9 mouse cellular contexts compared by ENCODE assay signal in the genomic region with DNA sequence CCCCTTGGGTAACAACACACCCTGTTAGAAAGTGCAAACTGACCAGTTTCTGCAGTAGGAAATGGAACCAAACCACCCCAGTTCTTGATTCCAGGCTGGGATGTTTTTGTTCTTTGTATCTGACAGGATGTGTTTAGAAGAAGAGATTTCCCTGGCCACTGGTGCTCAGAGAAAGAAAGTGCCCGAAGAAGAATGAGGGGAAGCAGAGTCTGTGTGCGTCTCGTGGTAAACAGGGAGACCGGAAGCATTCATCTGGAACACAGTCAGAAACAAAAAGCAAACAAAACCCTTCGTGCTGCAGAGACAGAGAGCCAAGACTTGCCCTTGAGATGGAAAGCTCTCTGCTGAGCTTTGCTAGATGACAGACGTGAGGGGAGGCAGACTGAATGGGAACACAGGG. TPM values are rescaled to one million over a fixed set of nuclear protein-coding genes. Genes with fewer than 3 reads are reported as not detected.
DNase-seq lines count a peak whose midpoint lies in the region; ATAC-seq and TF ChIP-seq lines count a peak whose summit lies in the region.
"Had no signal": no experiment of that assay in that cellular context is flagged by ENCODE, and none has a peak within 500 bp of the region (broad histone marks: within the 10 kb centered on the region; RNA-seq: fewer than 3 reads in every experiment).

No protein-coding gene starts in this region.

- H3K27ac ChIP-seq in forebrain, embryonic 16.5 days (ENCODE audit: low read length) = peak overlapping the region; percentile 6; the same call in 1 of the 2 replicates
- H3K27ac ChIP-seq in forebrain, embryonic 15.5 days (replicated peaks) = no peak overlapping the region
- peak overlapping the region; percentile 57 to 77 for H3K27ac ChIP-seq in heart, embryonic 14.5 days (replicated peaks in 1 of 2; ENCODE audit: control insufficient read depth in 1 of 2, insufficient read depth in 1 of 2, low read depth in 2 of 2, low read length in 2 of 2)
- H3K27ac ChIP-seq in small intestine, adult 2 months (ENCODE audit: insufficient read depth, low read depth, low read length) = peak overlapping the region; percentile 64

- no peak for ATAC-seq in forebrain, embryonic 16.5 days
- no peak for ATAC-seq in forebrain, embryonic 15.5 days (replicated peaks)
- ATAC-seq in heart, embryonic 14.5 days (ENCODE audit: insufficient number of reproducible peaks, insufficient read depth, low FRiP score, low read depth) = peak; percentile 31; the same call in 1 of the 2 replicates
- no peak for ATAC-seq in erythroid progenitor cell, adult 5-6 weeks (replicated peaks; ENCODE audit: low FRiP score, poor library complexity, severe bottlenecking)

- no peak for TF ChIP-seq POLR2A in small intestine, adult 2 months (IDR thresholded peaks at IDR 0.05; ENCODE audit: low read depth, low read length)

- peaks cover 4% of the 10 kb centered on the region; the same call in 1 of the 2 replicates for H3K4me1 ChIP-seq in forebrain, embryonic 16.5 days (replicated peaks; ENCODE audit: control insufficient read depth, insufficient read depth, low read length)
- H3K4me1 ChIP-seq in forebrain, embryonic 15.5 days = peaks cover 3% of the 10 kb centered on the region; the same call in 1 of the 2 replicates
- peaks cover 0 to 11% of the 10 kb centered on the region in 2 experiments; a peak in 2 of 4 replicates for H3K4me1 ChIP-seq in heart, embryonic 14.5 days (ENCODE audit: control insufficient read depth in 2 of 2, insufficient read depth in 2 of 2, low read length in 2 of 2)
- H3K4me1 ChIP-seq in small intestine, adult 2 months (ENCODE audit: control insufficient read depth, insufficient read depth, insufficient read length, low read length) = peaks cover 2% of the 10 kb centered on the region; the same call in 1 of the 2 replicates

- H3K4me3 ChIP-seq in forebrain, embryonic 16.5 days (replicated peaks; ENCODE audit: low read length) = no peak overlapping the region
- no peak overlapping the region for H3K4me3 ChIP-seq in forebrain, embryonic 15.5 days
- no peak overlapping the region for H3K4me3 ChIP-seq in heart, embryonic 14.5 days (ENCODE audit: control insufficient read depth in 1 of 2, insufficient read depth in 1 of 2, low read depth in 1 of 2, low read length in 2 of 2)
- H3K4me3 ChIP-seq in small intestine, adult 2 months (ENCODE audit: low read depth, low read length) = no peak overlapping the region
- H3K4me3 ChIP-seq: limb, embryonic 13.5 days had no signal

- no peaks in the 10 kb centered on the region for H3K27me3 ChIP-seq in forebrain, embryonic 16.5 days (replicated peaks; ENCODE audit: control insufficient read depth, insufficient read depth, low read length)
- no peaks in the 10 kb centered on the region for H3K27me3 ChIP-seq in forebrain, embryonic 15.5 days
- no peaks in the 10 kb centered on the region for H3K27me3 ChIP-seq in heart, embryonic 14.5 days (ENCODE audit: control insufficient read depth, insufficient read depth, low read length)
- no peaks in the 10 kb centered on the region for H3K27me3 ChIP-seq in small intestine, adult 2 months (ENCODE audit: control insufficient read depth, insufficient read depth, low read length)
- H3K27me3 ChIP-seq: limb, embryonic 13.5 days had no signal

- no peak overlapping the region for H3K4me2 ChIP-seq in forebrain, embryonic 16.5 days (ENCODE audit: low read length)
- H3K4me2 ChIP-seq in forebrain, embryonic 15.5 days (replicated peaks) = no peak overlapping the region
- H3K4me2 ChIP-seq in heart, embryonic 14.5 days (ENCODE audit: low read length) = no peak overlapping the region
- H3K4me2 ChIP-seq: limb, embryonic 13.5 days had no signal

- no peak for TF ChIP-seq CTCF in small intestine, adult 2 months (IDR thresholded peaks at IDR 0.05; ENCODE audit: extremely low read depth, insufficient read length, insufficient replicate concordance, low read depth, low read length)

- WGBS in forebrain, embryonic 16.5 days = 20% methylated on average over 6 of the region's 6 CpGs
- WGBS in forebrain, embryonic 15.5 days = 18% methylated on average over 6 of the region's 6 CpGs
- 38% methylated on average over 6 of the region's 6 CpGs for WGBS in heart, embryonic 14.5 days
- 7% methylated on average over 6 of the region's 6 CpGs for WGBS in small intestine, adult 2 months

- H3K9ac ChIP-seq in forebrain, embryonic 16.5 days (replicated peaks; ENCODE audit: low read depth, low read length) = no peak overlapping the region
- H3K9ac ChIP-seq in forebrain, embryonic 15.5 days (replicated peaks) = no peak overlapping the region
- no peak overlapping the region for H3K9ac ChIP-seq in heart, embryonic 14.5 days (ENCODE audit: low read length)
- H3K9ac ChIP-seq: limb, embryonic 13.5 days had no signal

- no peaks in the 10 kb centered on the region for H3K36me3 ChIP-seq in forebrain, embryonic 16.5 days (ENCODE audit: control insufficient read depth, insufficient read depth)
- no peaks in the 10 kb centered on the region for H3K36me3 ChIP-seq in forebrain, embryonic 15.5 days
- H3K36me3 ChIP-seq in heart, embryonic 14.5 days (ENCODE audit: control insufficient read depth, insufficient read depth, low read length) = no peaks in the 10 kb centered on the region
- H3K36me3 ChIP-seq in small intestine, adult 2 months (ENCODE audit: control insufficient read depth, insufficient read depth, low read length) = no peaks in the 10 kb centered on the region
- H3K36me3 ChIP-seq: limb, embryonic 13.5 days had no signal

- peak; percentile 9 for DNase-seq in CD4-positive helper T cell, adult 2 months (ENCODE audit: low read depth, low spot score)
- DNase-seq in kidney, postnatal 25 days = peak; percentile 51 to 76
- no peak for DNase-seq in thymus, adult 18-20 months

- H3K9me3 ChIP-seq in forebrain, embryonic 16.5 days (ENCODE audit: control insufficient read depth, low read length) = no peaks in the 10 kb centered on the region
- H3K9me3 ChIP-seq in forebrain, embryonic 15.5 days = no peaks in the 10 kb centered on the region
- no peaks in the 10 kb centered on the region for H3K9me3 ChIP-seq in heart, embryonic 14.5 days (ENCODE audit: control insufficient read depth, low read length)
- H3K9me3 ChIP-seq: limb, embryonic 13.5 days had no signal

RNA-seq across cellular contexts. Expression of gene Snrk, which starts 32.0 kb away (rescaled TPM):
- polyA plus RNA-seq in forebrain, embryonic 16.5 days (2015; fragmentation: Nextera tagmentation; extraction: Ambion mirVana) = 73.4 and 85.3 TPM in 2 replicates
- 73.0 and 84.7 TPM in 2 replicates for polyA plus RNA-seq in forebrain, embryonic 15.5 days (2015; fragmentation: Nextera tagmentation; extraction: Ambion mirVana)
- polyA plus RNA-seq in heart, embryonic 14.5 days (2014; fragmentation: Nextera tagmentation; extraction: Ambion mirVana) = 30.0 and 31.3 TPM in 2 replicates
- 15.2 and 52.6 TPM in 2 replicates for polyA plus RNA-seq in small intestine, adult 2 months (2012; rRNA removed)
- total RNA-seq in erythroid progenitor cell, adult 5-6 weeks (2015; ENCODE audit: low replicate concordance) = 6.1 and 9.2 TPM in 2 replicates
- total RNA-seq in erythroid progenitor cell, adult 5-6 weeks (2017; ENCODE audit: low replicate concordance) = 5.9 and 11.7 TPM in 2 replicates

Comparison
In these comparisons a context has a peak if more than half of its experiments do, and no peak if none do; other contexts are left out.
1. DNase-seq: peak in CD4-positive helper T cell, adult 2 months (single experiment) and kidney, postnatal 25 days (2 of 2); none in thymus, adult 18-20 months (0 of 2).